Mouse (Mus musculus): ENCODE results near the gene Lcn10.

- TF ChIP-seq CTCF (IDR thresholded peaks at IDR 0.05) (no peak), POLR2A (IDR thresholded peaks at IDR 0.05; ENCODE audit: insufficient read depth, low read depth, low read length) (no peak), EP300 (IDR thresholded peaks at IDR 0.05; ENCODE audit: insufficient read depth, low read depth, low read length) (no peak)
These were observed 14.4 kb downstream of the Lcn10 start for GRCm38 (mm10) chr2:25696951-25697350.

Data from heart, adult 2 months (tissue).